Mouse (Mus musculus): ENCODE results near the gene Flt3l. TPM values are rescaled to one million over a fixed set of nuclear protein-coding genes. Genes with fewer than 3 reads are reported as not detected.
A peak's percentile ranks its signal among the peaks of the same experiment; 100 is the strongest.

Gene Flt3l
- total RNA-seq, 1 experiment from 2014 or later: 13.0 TPM

- no peak for ATAC-seq (replicated peaks; ENCODE audit: low read depth, poor library complexity, severe bottlenecking)
Measured at GRCm38 (mm10) chr7:45147267-45147666, 11.0 kb upstream of the Flt3l start.

GRCm38 (mm10) chr7:45145460-45145859 is 9.2 kb upstream of the Flt3l start:
- ATAC-seq (replicated peaks; ENCODE audit: low read depth, poor library complexity, severe bottlenecking): no peak

- no peak for ATAC-seq (replicated peaks; ENCODE audit: low read depth, poor library complexity, severe bottlenecking)
Measured at GRCm38 (mm10) chr7:45144368-45145174, 8.3 kb upstream of the Flt3l start.

GRCm38 (mm10) chr7:45141914-45142313 is 5.7 kb upstream of the Flt3l start:
- no peak for ATAC-seq (replicated peaks; ENCODE audit: low read depth, poor library complexity, severe bottlenecking)

GRCm38 (mm10) chr7:45141319-45141718 is 5.1 kb upstream of the Flt3l start:
- ATAC-seq (replicated peaks; ENCODE audit: low read depth, poor library complexity, severe bottlenecking): no peak

GRCm38 (mm10) chr7:45139904-45140723 is 3.9 kb upstream of the Flt3l start:
- ATAC-seq (replicated peaks; ENCODE audit: low read depth, poor library complexity, severe bottlenecking): no peak

GRCm38 (mm10) chr7:45138403-45138802 is 2.2 kb upstream of the Flt3l start:
- ATAC-seq (replicated peaks; ENCODE audit: low read depth, poor library complexity, severe bottlenecking): no peak

- peak; percentile 79 for ATAC-seq (replicated peaks; ENCODE audit: low read depth, poor library complexity, severe bottlenecking)
Measured at GRCm38 (mm10) chr7:45137171-45138006, 1.2 kb upstream of the Flt3l start.

GRCm38 (mm10) chr7:45135370-45135769 is 862 bp downstream of the Flt3l start:
- ATAC-seq (replicated peaks; ENCODE audit: low read depth, poor library complexity, severe bottlenecking): no peak

GRCm38 (mm10) chr7:45134544-45135026 is 1.6 kb downstream of the Flt3l start:
- ATAC-seq (replicated peaks; ENCODE audit: low read depth, poor library complexity, severe bottlenecking): peak; percentile 33

- ATAC-seq (replicated peaks; ENCODE audit: low read depth, poor library complexity, severe bottlenecking): no peak
Measured at GRCm38 (mm10) chr7:45133446-45134159, 2.6 kb downstream of the Flt3l start.

- no peak for ATAC-seq (replicated peaks; ENCODE audit: low read depth, poor library complexity, severe bottlenecking)
Measured at GRCm38 (mm10) chr7:45131850-45132249, 4.4 kb downstream of the Flt3l start.

GRCm38 (mm10) chr7:45129776-45130512 is 6.3 kb downstream of the Flt3l start:
- ATAC-seq (replicated peaks; ENCODE audit: low read depth, poor library complexity, severe bottlenecking): no peak

- peak; percentile 1; the same call in 1 of the 2 replicates for ATAC-seq (replicated peaks; ENCODE audit: low read depth, poor library complexity, severe bottlenecking)
Measured at GRCm38 (mm10) chr7:45129318-45129717, 6.9 kb downstream of the Flt3l start.

GRCm38 (mm10) chr7:45128624-45129246 is 7.5 kb downstream of the Flt3l start, which contains the start of gene Rpl13a:
Gene Rpl13a (minus strand): TSS chr7:45128761.
- peak; percentile 69 for ATAC-seq (replicated peaks; ENCODE audit: low read depth, poor library complexity, severe bottlenecking)

GRCm38 (mm10) chr7:45127700-45128224 is 8.5 kb downstream of the Flt3l start:
- ATAC-seq (replicated peaks; ENCODE audit: low read depth, poor library complexity, severe bottlenecking): no peak

- no peak for ATAC-seq (replicated peaks; ENCODE audit: low read depth, poor library complexity, severe bottlenecking)
Measured at GRCm38 (mm10) chr7:45126844-45127699, 9.2 kb downstream of the Flt3l start.
